9 mouse cellular contexts compared by ENCODE assay signal in the genomic region with DNA sequence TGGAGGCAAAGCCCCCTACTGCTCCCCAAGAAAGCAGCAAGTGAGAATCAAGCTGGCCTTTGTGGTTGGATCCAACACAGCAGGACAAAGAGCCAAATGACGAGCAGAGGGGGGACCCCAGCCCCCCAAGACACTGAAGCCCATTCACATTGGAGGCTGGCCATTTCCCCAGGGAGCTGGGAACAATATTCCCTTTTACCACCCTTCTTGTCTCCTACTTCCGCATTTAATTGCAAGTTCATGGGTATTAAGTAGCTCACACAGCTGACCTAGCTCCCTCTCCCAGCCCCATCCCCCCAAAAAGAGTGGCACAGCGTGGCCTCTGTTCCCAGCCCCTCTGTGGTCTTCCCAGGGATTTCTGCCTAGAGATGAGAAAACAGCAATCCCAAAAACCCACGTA. TPM values are rescaled to one million over a fixed set of nuclear protein-coding genes. Genes with fewer than 3 reads are reported as not detected.
DNase-seq lines count a peak whose midpoint lies in the region; ATAC-seq and TF ChIP-seq lines count a peak whose summit lies in the region.
"Had no signal": no experiment of that assay in that cellular context is flagged by ENCODE, and none has a peak within 500 bp of the region (broad histone marks: within the 10 kb centered on the region; RNA-seq: fewer than 3 reads in every experiment).

No protein-coding gene starts in this region.

- H3K9ac ChIP-seq in limb, embryonic 12.5 days (replicated peaks): no peak overlapping the region
- H3K9ac ChIP-seq in intestine, postnatal 0 days (ENCODE audit: low read depth, low read length): no peak overlapping the region

- TF ChIP-seq CTCF in olfactory bulb, adult 2 months (IDR thresholded peaks at IDR 0.05; ENCODE audit: insufficient read depth, low read depth, low read length): no peak
- no peak for TF ChIP-seq CTCF in intestine, postnatal 0 days (IDR thresholded peaks at IDR 0.05; ENCODE audit: low read depth)

- no peak for ATAC-seq in limb, embryonic 12.5 days (ENCODE audit: insufficient number of reproducible peaks, insufficient read depth, low FRiP score, low TSS enrichment, low read depth)
- no peak for ATAC-seq in intestine, postnatal 0 days

- H3K27ac ChIP-seq in limb, embryonic 12.5 days: peak overlapping the region; percentile 25; the same call in 1 of the 2 replicates
- H3K27ac ChIP-seq in olfactory bulb, adult 2 months (ENCODE audit: insufficient read depth, low read depth, low read length): peak overlapping the region; percentile 9; the same call in 1 of the 2 replicates
- H3K27ac ChIP-seq in intestine, postnatal 0 days (ENCODE audit: low read depth, low read length): no peak overlapping the region

- H3K4me2 ChIP-seq in limb, embryonic 12.5 days: no peak overlapping the region
- no peak overlapping the region for H3K4me2 ChIP-seq in intestine, postnatal 0 days (replicated peaks; ENCODE audit: low read depth)

- H3K9me3 ChIP-seq in limb, embryonic 12.5 days: no peaks in the 10 kb centered on the region
- no peaks in the 10 kb centered on the region for H3K9me3 ChIP-seq in intestine, postnatal 0 days (ENCODE audit: control insufficient read depth)

- H3K4me3 ChIP-seq in limb, embryonic 12.5 days (replicated peaks): no peak overlapping the region
- no peak overlapping the region for H3K4me3 ChIP-seq in olfactory bulb, adult 2 months (ENCODE audit: insufficient read depth, low read depth, low read length)
- H3K4me3 ChIP-seq in intestine, postnatal 0 days (ENCODE audit: low read depth, low read length): no peak overlapping the region

- TF ChIP-seq POLR2A in olfactory bulb, adult 2 months (IDR thresholded peaks at IDR 0.05; ENCODE audit: insufficient read depth, low read depth, low read length): no peak

- DNase-seq in cerebellum, adult 9-10 months: peak; percentile 25
- no peak for DNase-seq in cerebellum, adult 8-10 months
- DNase-seq in right cerebral cortex, postnatal 4 days: peak; percentile 38
- no peak for DNase-seq in right cerebral cortex, postnatal 14 days
- no peak for DNase-seq in adrenal gland, adult 8-10 months
- DNase-seq: heart, postnatal 14 days had no signal

- H3K4me1 ChIP-seq in limb, embryonic 12.5 days (replicated peaks): peaks cover 50% of the 10 kb centered on the region
- peaks cover 20% of the 10 kb centered on the region for H3K4me1 ChIP-seq in olfactory bulb, adult 2 months (ENCODE audit: control insufficient read depth, insufficient read depth, low read length)
- H3K4me1 ChIP-seq in intestine, postnatal 0 days (replicated peaks; ENCODE audit: control insufficient read depth, insufficient read depth, low read length): no peaks in the 10 kb centered on the region

- no peaks in the 10 kb centered on the region for H3K36me3 ChIP-seq in limb, embryonic 12.5 days
- no peaks in the 10 kb centered on the region for H3K36me3 ChIP-seq in intestine, postnatal 0 days (ENCODE audit: control insufficient read depth, insufficient read depth)

- no peaks in the 10 kb centered on the region for H3K27me3 ChIP-seq in limb, embryonic 12.5 days
- H3K27me3 ChIP-seq in intestine, postnatal 0 days (replicated peaks; ENCODE audit: control insufficient read depth, insufficient read depth, low read length): no peaks in the 10 kb centered on the region

- WGBS in limb, embryonic 12.5 days: 38% methylated on average over 4 of the region's 4 CpGs
- WGBS in olfactory bulb, adult 2 months: 54% methylated on average over 4 of the region's 4 CpGs
- WGBS in intestine, postnatal 0 days: 61% methylated on average over 4 of the region's 4 CpGs

RNA-seq across cellular contexts. Expression of gene Prex1, which starts 30.8 kb away (rescaled TPM):
- 26.5 and 29.5 TPM in 2 replicates for polyA plus RNA-seq in limb, embryonic 12.5 days (2016; fragmentation: Nextera tagmentation; extraction: Ambion mirVana)
- not detected in 2 replicates for polyA plus RNA-seq in olfactory bulb, adult 2 months (2012; ENCODE audit: insufficient read depth, insufficient read length, low replicate concordance, missing spikeins)
- 4.0 TPM in 2 replicates for polyA plus RNA-seq in intestine, postnatal 0 days (2015; fragmentation: Nextera tagmentation; extraction: Ambion mirVana)
- 10 to 100 TPM; 10.4 to 24.3 (median 17.8) TPM for total RNA-seq in adrenal gland, adult 8-10 months (2022)

Comparison
In these comparisons a context has a peak if more than half of its experiments do, and no peak if none do; other contexts are left out.
1. DNase-seq: peak in cerebellum, adult 9-10 months (single experiment) and right cerebral cortex, postnatal 4 days (single experiment); none in cerebellum, adult 8-10 months (single experiment), right cerebral cortex, postnatal 14 days (single experiment) and adrenal gland, adult 8-10 months (single experiment).